Mouse (Mus musculus) brain, embryonic 14.5 days (tissue): ENCODE measurements around the gene Wnk1.

ENCODE experiments used
- CTCF ChIP-seq: fragments of 200-500 bp; IDR thresholded peaks from 2 replicates; pipeline ENCODE4 v1.5.1; 2012; ENCODE audit warnings: inconsistent platforms, mild to moderate bottlenecking, moderate library complexity, borderline replicate concordance; ENCODE audit not compliant: insufficient read depth, insufficient read length; ENCODE audit errors: extremely low read depth
- POLR2A ChIP-seq: fragments of 200-500 bp; IDR thresholded peaks from 2 replicates; pipeline ENCODE4 v1.6.1; 2012; ENCODE audit warnings: mild to moderate bottlenecking, inconsistent platforms, borderline replicate concordance; ENCODE audit not compliant: poor library complexity, insufficient read depth, insufficient read length, severe bottlenecking; ENCODE audit errors: extremely low read depth

DNA sequence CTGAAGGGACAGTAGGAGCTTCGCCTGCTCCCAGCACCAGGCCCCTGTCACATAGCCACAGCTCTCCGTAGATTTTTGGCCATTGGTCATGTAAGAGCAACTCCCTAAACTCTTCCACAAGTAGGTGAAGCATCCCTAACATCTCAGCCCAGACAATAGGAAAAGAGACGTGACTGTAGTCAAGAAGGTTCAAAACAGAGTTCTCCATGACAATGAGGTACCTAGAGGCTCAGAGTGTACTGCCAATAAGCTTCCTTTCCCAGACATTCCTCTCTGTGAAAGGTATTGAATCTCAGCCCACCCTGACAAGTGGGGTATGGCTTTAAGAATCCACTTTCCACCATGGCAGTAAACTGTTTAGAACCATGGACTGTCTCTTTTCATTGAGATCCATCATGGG, 31.1 kb upstream of the Wnk1 start:
- TF ChIP-seq POLR2A (no peak), CTCF (no peak)
